Mouse (Mus musculus) left cerebral cortex, postnatal 4 days (tissue): ENCODE measurements around the gene Wnt2b. TPM values are rescaled to one million over a fixed set of nuclear protein-coding genes. Genes with fewer than 3 reads are reported as not detected.

Experiments used
- DNase-seq: peaks from one replicate; pipeline ENCODE4 v3.0.0-alpha.2; 2022
- intact Hi-C: fragments of 180-260 bp; cut with DNase I; formaldehyde crosslinking; loops from one replicate; pipeline ENCODE4 v1.15.1; 2025
- total RNA-seq, 2 experiments: library from RNA; stranded (reverse); gene quantifications; 2 replicates each; pipeline ENCODE4 v1.2.3; 2021

Gene Wnt2b
- total RNA-seq, 2 experiments from 2014 or later: 1.9 TPM

- intact Hi-C loops: no loop called here
- DNase-seq: no peak
Measured at GRCm38 (mm10) chr3:104965070-104965855, 3.5 kb upstream of the Wnt2b start.

- no peak for DNase-seq
- intact Hi-C loops: no loop called here
Measured at GRCm38 (mm10) chr3:104963331-104964276, 1.9 kb upstream of the Wnt2b start.

- DNase-seq: no peak
- intact Hi-C loops: no loop called here
Measured at GRCm38 (mm10) chr3:104962866-104963265, 1.1 kb upstream of the Wnt2b start.

- no peak for DNase-seq
- intact Hi-C loops: no loop called here
Measured at GRCm38 (mm10) chr3:104962141-104962611, 455 bp upstream of the Wnt2b start.

GRCm38 (mm10) chr3:104960026-104961000, 1.4 kb downstream of the Wnt2b start:
- intact Hi-C loops: no loop called here
- no peak for DNase-seq

GRCm38 (mm10) chr3:104956131-104956581, 5.6 kb downstream of the Wnt2b start:
- DNase-seq: no peak
- intact Hi-C loops: no loop called here

GRCm38 (mm10) chr3:104954551-104954950, 7.2 kb downstream of the Wnt2b start:
- no peak for DNase-seq
- intact Hi-C loops: no loop called here

GRCm38 (mm10) chr3:104954137-104954536, 7.6 kb downstream of the Wnt2b start:
- no peak for DNase-seq
- intact Hi-C loops: no loop called here

- intact Hi-C loops: no loop called here
- no peak for DNase-seq
Measured at GRCm38 (mm10) chr3:104952891-104953670, 8.6 kb downstream of the Wnt2b start.

GRCm38 (mm10) chr3:104950926-104951325, 10.8 kb downstream of the Wnt2b start:
- DNase-seq: no peak
- intact Hi-C loops: no loop called here

- intact Hi-C loops: no loop called here
- no peak for DNase-seq
Measured at GRCm38 (mm10) chr3:104944894-104945293, 16.8 kb downstream of the Wnt2b start.

- intact Hi-C loops: no loop called here
- no peak for DNase-seq
Measured at GRCm38 (mm10) chr3:104943333-104943732, 18.4 kb downstream of the Wnt2b start.

- no peak for DNase-seq
- intact Hi-C loops: no loop called here
Measured at GRCm38 (mm10) chr3:104942682-104943081, 19.0 kb downstream of the Wnt2b start.

GRCm38 (mm10) chr3:104940691-104941090, 21.0 kb downstream of the Wnt2b start:
- DNase-seq: no peak
- intact Hi-C loops: no loop called here

GRCm38 (mm10) chr3:104938327-104938726, 23.4 kb downstream of the Wnt2b start:
- intact Hi-C loops: no loop called here
- no peak for DNase-seq

GRCm38 (mm10) chr3:104937728-104938305, 23.9 kb downstream of the Wnt2b start:
- no peak for DNase-seq
- intact Hi-C loops: no loop called here

GRCm38 (mm10) chr3:104929385-104929784, 32.3 kb downstream of the Wnt2b start:
- intact Hi-C loops: no loop called here

GRCm38 (mm10) chr3:104914986-104915385, 46.7 kb downstream of the Wnt2b start:
- no peak for DNase-seq
- intact Hi-C loops: no loop called here

More at GRCm38 (mm10) chr3:104929385-104929784, 32.3 kb downstream of the Wnt2b start:
- DNase-seq: no peak

- intact Hi-C loops: no loop called here
- no peak for DNase-seq
Measured at GRCm38 (mm10) chr3:104909195-104909594, 52.5 kb downstream of the Wnt2b start.
